Mouse (Mus musculus) telencephalon, adult 2 months (tissue): ENCODE measurements at regions not wholly inside any gene's neighbourhood (a gene's known extent, or its start where the extent isn't known, plus 50 kb on each side); places are given as distances from the start of the nearest gene placed in this dataset.

ENCODE experiments used
- DNase-seq: peaks from one replicate; pipeline ENCODE4 v3.0.0-alpha.2; 2011; ENCODE audit warnings: low read depth, low spot score

DNA sequence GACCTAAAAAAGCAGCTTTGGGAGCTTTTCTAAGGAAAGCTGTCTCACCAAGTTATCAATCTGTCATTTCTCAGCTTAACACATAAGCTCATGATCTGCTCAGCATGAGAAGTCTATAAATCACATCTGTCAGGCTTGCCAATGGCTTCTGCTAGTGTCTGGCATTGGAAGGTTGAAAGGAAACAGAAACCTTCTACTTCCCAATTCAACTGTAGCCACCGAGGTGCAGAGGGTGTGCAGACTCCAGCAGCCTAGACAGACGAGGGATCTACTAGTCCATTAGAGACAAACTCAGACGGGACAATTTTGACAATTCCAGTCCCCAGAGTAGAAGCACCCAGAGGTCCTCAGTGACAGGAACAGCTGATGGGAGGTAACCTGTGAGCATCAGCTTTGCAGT lies 103.0 kb downstream of the Nab1 start:
- DNase-seq = no peak

DNA sequence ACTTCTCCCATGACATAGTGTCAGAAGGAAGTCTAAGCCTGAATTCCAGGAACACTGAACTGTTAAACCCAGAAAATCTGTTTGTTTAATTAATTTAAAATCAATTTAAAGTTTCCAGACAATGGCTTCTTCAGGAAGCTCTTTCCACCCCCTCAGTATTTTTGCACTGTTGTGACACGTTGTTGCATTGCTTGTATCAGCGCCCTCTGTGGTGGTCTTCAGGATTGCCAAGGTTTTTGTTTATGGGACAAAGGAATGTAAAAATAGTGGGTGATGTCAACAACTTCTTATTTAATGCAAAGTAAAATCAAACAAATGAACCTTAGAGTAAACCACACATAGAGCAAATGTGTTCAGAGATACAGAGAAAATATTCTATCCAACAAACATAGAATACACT lies 107.5 kb downstream of the Nab1 start:
- DNase-seq = no peak

DNA sequence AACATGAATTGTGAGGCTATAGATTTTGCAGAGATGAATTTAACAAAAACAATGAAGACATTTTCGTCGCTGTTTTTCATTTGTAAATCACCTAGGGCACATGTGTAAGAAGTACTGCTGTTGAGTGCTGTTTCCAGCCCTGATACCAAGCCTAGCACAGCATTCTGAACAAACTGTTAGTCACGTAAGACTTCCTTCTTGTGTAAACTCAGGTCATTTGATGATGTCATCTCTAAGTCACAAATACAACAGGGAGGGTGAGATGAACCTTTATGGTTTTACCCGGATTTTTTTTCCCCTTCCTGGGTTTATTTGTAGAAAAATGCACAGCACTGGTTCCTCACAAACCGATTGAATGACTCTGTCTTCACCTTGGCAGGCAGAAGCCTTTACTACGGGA lies 111.6 kb downstream of the Nab1 start:
- no peak for DNase-seq

DNA sequence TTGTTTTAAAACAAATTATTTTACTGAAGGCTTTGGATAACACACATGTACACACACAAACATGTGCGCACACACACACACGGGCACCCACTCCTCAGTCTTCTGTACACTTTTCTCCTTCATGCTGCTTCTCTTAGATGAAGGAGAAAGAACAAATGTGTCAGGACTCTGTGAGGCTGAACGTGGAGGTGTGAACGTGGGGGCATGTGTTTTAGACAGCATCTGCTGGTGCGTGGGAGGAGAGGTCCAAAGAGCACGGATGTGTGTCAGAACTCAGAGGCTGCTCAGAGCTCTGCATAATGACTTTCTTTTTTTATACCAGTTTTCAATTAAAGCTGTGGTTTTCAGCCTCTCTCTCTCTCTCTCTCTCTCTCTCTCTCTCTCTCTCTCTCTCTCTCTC lies 112.4 kb downstream of the Nab1 start:
- peak; percentile 66 for DNase-seq

DNA sequence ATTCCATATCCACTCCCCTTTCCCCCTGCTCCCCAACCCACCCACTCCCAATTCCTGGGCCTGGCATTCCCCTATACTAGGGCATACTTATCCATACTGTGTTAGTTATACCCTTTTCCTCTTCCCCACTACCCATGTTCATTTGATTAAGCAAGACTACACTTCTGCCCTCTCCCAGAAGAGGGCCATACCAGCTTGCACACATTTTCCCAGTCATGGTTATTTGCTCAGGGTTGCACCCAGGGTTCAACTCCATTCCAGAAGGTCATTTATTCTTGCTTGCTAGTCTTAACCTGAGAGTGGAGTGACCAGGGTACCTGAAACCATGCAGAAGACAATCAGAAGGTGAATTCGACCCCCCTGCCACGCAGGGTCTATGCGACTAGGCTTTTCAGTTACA lies 113.4 kb downstream of the Nab1 start:
- no peak for DNase-seq

DNA sequence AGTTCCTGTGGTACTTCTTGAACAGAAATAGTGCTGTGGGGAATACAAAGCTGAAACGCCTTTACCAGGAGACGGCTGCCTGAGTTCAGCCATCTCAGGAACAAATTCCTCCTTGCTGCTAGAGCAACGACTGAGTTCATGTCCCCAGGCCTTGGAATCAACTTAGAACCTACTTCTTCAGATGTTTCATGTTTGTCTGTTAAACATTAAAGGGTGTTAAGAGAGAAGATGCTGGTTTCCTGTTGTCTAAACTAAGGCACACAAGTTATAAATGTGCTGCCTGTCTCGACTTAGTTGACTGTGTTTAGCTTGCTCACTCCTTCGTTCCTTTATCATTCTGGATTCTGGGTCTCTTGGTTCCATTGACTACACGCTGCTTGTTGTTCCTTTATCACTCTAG lies 125.2 kb downstream of the Nab1 start:
- no peak for DNase-seq

DNA sequence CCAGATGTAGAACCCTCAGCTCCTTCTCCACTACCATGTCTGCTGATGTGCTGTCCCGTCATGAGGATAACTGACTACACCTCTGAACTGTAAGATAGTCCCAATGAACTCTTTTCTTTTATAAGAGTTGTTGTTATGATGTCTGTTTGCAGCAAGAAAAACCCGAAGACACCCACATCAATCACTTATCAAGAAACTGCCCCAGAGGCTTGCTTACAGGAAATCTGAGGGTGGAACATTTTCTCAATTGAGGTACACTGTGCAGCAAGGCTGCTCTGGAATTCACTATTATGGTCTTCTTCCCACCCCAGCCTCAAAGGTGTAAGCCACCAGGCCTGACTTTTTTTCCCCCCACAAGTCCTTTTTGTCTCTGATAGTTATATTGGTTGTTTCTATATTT lies 125.8 kb downstream of the Nab1 start:
- no peak for DNase-seq

DNA sequence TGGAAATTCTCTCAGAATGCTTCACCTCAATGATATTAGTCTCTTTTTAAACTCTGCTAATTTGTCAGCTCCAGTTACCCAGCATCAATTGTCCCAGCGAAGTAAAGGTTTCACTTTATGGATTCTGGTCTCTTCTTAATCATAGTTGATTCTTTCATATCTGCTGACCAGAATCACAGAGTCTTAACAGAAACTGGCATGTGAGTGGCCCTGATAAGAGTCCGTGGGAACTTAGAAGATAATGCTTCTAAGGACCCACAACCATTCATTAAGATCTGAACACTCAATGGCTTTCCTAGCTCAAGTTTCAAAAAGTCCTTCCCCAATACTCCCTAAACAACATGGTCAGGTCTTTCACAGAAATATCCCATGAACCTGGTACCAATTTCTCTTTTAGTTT lies 126.7 kb downstream of the Nab1 start:
- DNase-seq = no peak

DNA sequence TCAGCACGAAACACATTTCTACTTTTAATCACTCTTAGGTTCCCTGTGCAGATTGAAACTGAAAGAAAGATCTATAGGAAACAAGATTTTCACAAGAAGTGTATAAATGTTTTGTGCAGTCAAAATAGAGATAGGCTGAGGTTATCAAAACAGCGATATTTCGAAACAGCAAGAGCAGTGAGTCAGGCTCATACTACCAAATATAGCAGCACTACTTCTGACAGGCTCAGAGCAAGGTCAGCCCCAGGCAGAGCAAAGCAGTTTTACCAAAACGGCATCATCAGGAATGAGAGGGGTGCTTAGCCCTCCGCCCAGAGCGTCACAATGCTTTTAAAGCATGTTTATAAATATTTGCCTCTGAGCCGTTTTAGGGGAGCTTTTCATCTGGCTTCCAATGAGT lies 133.4 kb upstream of the Gls start:
- DNase-seq = no peak

DNA sequence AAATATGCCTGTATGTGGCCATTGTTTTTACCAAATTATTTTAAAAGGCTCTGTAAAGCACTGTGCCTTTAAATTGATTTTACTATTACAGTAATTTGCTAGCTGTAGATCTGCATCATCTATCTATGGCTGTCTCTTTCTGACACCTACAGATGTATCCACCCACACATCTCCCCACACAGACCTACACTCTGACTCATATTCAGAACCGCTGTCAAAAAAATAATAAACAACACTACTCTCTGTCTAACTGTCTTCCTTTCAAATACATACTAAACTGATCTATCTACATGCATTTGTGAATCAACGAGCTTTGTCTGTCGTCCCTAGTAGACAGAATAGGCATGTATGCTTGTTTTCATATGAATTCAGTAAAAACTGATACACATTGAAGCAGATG lies 130.6 kb upstream of the Gls start:
- DNase-seq = no peak

DNA sequence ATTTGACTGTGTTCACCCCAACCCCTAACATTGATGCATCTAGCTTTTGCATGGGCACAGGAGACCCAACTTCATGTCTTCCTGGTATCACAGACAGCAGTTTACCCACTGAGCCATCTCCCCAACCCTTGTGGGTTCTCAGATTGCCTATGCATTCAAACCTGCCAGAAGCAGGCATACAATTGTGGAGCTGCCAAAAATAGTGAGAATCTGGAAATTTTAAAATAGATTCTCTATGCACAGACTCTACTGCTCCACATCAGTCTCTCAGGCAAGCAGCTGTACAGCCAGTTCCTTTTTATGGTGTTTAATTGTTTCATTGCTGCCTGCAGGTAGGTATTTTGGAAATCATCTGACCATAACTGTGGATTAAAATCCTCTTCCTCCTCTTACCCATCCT lies 129.9 kb upstream of the Gls start:
- peak; percentile 45 for DNase-seq

DNA sequence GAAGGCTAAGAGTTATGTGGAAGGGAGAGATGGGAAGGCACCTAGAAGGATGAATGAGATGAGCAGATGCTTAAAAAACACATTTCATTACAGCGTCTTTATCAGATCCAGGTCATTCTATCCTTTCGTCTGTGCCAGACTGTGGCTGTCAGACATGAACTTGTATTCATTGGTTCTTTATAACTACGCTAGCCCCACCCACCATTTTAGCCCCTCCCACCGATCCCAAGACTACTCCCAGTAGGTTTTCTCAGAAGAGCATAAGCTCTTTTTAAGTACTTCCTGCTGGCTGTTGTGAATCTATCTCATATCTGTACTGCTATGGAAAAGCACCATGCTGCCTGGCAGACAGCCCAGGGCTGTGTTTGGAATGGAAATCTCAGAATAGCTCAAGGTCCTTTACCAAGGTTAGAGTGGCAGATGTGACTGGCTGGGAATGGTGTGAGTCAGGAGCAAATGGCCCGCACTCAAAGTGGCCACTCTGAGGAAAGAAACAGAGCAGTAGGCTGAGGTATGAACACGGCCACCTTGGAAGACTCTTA lies 121.1 kb upstream of the Gls start:
- peak; percentile 42 for DNase-seq

DNA sequence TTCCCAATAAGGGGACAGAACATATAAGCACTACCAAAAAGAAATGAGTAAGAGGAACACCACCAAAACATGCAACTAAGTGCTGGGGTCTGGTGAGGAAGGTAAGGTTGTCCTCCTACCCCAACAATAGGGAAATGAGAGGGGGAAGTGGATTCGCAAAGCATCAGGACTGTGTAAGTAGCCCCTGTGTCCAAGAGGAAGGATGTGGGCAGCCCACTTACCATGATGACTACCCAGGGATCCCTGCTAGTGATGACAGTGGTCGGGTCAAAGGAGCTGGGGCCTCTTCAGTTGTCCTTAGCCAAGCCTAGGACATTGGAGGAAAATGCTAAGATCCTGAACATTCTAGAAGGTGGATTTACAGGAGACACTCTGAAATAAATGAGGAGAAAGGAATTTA lies 109.1 kb upstream of the Gls start:
- DNase-seq = no peak

DNA sequence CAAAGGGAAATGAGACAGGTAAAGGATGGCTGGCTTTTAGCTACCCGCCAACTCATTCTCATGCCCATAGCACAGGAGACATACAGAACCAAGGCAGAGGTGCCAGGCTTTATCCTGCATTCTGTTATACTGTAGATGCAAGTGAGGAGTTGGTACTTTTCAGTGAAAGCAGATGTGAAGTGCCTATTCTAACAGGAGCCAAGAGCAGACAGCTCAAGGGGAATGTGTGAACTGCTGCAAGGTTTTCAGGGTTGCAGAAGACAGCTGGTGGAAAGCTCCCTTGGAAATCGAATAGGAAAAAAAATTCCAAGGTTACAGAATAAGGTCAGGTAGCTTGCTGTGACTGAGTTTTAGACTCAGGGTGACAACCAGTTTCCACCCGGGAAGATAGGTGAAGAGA lies 105.7 kb upstream of the Gls start:
- no peak for DNase-seq

DNA sequence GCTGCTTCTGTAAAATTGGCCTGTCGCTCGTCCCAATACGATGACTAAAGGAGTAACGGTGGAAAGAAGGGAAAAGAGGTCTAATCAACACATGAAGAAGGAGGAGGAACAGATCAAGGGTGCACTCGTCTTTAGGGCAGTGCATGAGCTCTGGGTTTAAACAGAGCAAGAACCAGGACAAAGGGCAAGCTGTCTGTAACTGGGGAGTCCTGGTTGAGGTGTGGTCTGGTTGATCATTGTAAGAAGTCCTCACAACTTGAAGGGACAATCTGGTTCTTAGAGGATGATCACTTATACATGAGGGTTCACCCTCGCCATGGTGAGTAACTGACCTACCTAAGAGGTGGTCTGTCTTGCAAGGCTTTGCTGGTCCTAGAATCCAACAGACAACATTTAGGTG lies 105.2 kb upstream of the Gls start:
- DNase-seq = no peak

DNA sequence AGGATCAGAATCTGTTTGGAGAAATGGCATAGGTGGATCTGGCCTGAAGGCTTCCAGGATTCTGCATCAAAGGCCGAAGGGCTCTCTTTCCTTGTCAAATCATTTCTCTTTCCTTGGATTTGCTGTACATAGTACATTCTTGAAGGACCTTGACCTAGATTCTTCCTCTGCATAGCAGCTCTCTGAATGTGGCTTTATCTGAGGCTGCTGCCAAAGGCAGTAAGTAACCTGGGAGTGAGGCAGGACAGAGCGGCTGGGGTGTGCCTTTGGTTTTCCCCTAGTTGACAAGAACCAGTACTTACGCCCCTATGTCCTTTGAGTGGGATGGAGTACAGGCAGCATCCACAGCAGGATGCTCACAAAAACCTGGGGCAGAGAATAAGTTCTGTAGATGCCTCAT lies 103.7 kb upstream of the Gls start:
- DNase-seq = no peak

DNA sequence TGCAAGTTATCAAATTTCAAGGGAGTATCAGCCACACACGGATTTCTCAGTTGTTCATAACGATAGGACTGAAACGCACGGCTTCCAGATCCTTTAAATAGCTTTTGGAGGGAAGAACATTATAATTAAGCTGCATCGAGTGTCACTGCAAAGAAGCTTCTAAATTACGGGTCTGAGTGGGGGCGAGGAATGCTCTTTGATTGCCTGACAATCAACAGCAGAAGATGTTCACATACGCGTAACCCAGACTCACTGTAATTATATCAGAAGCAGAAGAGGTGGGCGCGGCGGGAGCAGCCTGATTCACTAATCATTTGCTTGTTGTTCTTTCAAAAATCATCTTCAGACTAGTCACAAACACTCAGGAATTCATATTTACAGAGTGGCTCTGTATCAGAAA lies 99.0 kb upstream of the Gls start:
- peak; percentile 36 for DNase-seq

DNA sequence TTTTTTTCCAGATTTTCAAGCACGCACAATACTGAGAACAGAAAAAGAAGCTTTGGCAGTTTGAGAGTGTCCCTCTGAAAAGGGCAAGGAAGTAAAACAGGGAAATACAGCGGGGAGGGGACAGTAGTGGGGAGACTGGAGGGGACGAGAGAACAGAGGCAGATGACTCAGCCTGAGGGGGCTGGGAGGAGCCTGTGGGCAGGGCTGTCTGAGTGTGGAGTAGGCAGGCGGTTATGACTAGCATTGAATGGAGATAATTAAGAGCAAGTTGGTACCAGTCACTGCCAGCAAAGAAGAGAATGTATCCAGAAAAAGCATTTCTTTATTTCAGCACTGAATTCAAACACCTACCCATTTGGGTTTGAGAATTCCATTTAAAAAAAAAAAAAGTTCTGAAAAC lies 98.4 kb upstream of the Gls start:
- peak; percentile 82 for DNase-seq

DNA sequence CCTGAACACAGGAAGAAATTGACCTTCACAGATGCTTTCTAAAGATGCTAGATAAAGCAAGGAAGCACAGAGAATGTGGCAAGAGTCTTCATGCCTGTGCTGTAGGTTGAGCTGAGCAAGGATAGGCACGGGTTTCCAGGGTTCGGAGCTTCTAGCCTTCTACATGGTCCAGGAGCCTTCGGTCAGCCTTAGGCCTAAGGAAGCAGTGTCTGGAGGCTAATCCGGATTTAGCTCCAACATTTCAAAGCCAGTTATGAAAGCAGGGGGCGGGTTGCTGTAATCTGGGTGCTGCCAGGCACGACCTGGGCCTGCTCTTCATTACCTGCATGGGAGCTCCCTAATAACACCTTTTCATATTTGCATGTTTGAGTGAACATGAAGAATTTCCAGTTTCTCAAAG lies 97.5 kb upstream of the Gls start:
- DNase-seq = no peak

DNA sequence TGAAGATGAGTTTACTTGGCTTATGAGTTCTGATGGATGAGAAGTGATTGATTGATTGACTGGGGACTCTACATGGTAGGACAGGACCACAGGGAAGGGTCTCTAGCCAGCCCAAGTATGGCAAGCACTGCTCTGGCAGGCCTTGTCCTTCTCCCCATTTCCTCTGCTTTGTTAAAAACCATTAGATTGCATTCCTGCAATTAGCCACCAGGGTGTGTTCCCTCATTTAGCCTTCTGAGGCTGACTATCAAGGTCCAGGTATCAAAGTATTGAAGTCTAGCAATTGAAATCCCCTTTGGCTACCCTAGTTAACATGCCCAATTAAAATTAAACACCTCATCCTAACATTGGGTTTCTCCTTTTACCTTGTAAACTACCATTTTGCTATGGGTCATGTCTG lies 95.5 kb upstream of the Gls start:
- no peak for DNase-seq

DNA sequence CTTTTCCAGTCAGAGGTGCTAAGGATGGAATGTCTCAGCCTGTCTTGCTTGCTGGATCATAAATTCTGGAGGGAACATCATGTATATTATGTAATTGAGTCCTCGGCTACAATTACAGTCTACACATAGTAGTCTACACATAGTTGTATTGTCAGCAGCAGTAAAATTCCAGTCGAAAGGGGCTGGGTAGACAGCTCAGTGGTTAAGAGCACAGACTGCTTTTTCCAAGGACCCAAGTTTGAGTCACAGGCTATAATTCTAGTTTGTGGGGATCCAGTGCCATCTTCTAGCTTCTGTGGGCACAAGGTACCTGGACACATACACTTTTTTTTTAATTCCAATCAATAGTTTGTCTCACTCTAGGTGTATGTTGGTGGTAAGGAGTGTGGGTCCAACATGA lies 91.3 kb upstream of the Gls start:
- DNase-seq = no peak

DNA sequence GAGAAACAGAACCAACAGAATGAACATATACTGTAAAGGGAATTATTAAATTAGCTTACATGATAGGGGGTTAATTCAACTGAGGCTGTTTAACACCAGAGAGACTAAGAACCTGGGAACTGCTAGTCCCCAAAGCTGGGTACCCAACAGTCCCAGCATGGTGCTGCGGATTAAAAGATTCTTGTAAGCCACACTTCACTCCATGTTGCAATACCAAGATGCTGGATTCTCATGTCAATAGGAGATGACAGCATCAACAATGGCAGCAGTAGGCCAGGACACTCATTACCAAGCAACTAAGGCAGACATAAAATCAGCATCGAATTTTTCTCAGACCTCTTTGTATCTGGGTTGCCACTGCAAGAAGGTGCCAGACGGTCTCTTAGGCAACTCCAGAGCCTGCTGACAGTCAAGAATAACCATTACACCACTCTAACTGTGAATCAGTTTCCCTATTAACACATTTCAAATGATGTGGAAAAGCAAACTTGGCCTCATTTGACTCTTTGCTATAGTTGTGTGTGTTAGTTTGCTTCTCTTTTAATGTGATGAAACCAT lies 79.1 kb upstream of the Gls start:
- DNase-seq = no peak

DNA sequence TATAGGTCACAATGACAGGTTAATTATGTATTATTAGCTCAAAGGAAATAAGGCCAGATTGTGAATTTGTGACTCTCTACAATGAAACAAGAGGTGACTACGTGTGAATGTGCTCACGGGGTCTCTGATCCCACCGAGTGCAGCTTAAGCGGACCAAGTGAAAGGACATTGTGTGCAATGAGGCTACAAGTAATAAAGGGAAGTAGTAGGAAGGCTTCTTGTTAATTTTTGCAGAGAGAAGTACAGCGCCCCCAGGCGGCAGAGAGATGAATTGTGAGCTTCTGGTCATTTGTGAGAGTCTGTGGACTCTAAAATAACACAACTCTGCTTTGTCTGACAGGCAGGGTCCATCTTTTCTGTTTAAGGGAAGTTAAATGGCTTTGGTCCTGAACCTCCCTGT lies 73.9 kb upstream of the Gls start:
- DNase-seq = no peak
